Comparison of ENCODE assay signal across 8 mouse cellular contexts in the genomic region with DNA sequence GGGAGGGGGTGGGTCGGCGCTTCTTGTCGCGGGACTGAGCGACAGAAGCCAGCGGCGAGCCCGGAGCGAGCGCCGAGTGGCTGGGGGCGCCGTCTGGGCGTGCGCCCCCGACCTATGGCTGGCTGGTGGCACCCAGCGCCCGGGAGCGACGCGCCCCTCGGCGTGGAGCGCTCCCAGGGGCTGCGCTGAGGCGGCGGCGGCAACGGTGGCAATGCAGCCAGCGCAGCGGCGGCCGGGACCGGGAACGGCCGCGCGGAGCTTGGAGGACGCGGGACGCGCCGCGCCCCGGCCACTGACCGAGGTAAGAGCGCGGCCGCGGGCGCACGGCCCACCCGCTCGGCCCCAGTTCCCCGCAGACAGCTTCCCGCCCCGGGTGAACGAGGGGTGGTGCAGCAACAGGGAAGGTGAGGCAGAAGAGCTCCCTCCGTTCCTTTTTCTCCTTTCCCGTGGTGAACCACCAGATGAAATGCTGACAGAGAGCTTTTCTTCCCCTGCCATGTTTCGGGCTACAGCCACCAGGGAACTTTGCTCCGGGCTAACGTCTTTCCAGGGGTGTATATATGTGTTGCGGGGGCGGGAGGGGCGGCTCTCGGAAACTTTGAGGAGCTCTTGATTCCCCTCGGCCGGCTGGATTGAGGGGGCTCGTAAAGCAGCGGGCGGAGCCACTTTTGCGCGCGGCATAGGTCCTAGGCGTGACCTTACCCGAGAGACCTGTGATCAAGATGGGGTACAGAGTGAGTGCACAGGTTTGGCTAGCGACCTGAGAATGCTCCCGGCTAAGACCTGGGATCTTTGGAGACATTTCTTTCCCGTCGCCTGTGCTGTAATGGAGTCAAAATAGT. TPM values are rescaled to one million over a fixed set of nuclear protein-coding genes. Genes with fewer than 3 reads are reported as not detected.
DNase-seq lines count a peak whose midpoint lies in the region; ATAC-seq and TF ChIP-seq lines count a peak whose summit lies in the region.

A gene (plus strand): TSS at position 15 of the 842 bp plus-strand sequence.

- peak within 1 kb of the TSS; percentile 39 for H3K4me3 ChIP-seq in intestine, postnatal 0 days (ENCODE audit: low read depth, low read length)
- H3K4me3 ChIP-seq in neural tube, embryonic 14.5 days (ENCODE audit: low read depth, low read length): peak within 1 kb of the TSS; percentile 56

- H3K27me3 ChIP-seq in intestine, postnatal 0 days (replicated peaks; ENCODE audit: control insufficient read depth, insufficient read depth, low read length): peaks cover 39% of the 10 kb centered on the region
- H3K27me3 ChIP-seq in neural tube, embryonic 14.5 days (ENCODE audit: control insufficient read depth, insufficient read depth, low read length): peaks cover 39% of the 10 kb centered on the region

- no peaks in the 10 kb centered on the region for H3K4me1 ChIP-seq in intestine, postnatal 0 days (replicated peaks; ENCODE audit: control insufficient read depth, insufficient read depth, low read length)
- H3K4me1 ChIP-seq in neural tube, embryonic 14.5 days (ENCODE audit: control insufficient read depth, insufficient read depth, low read length): peaks cover 5% of the 10 kb centered on the region

- DNase-seq in kidney, postnatal 4 days: peak; percentile 27 to 41
- no peak for DNase-seq in kidney, postnatal 25 days
- DNase-seq in cerebellum, adult 9-11 months: peak; percentile 71
- DNase-seq in gastrocnemius, postnatal 25 days: no peak
- no peak for DNase-seq in spleen, postnatal 14 days (ENCODE audit: low spot score in 2 of 2)
- no peak for DNase-seq in thymus, postnatal 36 days

- H3K4me2 ChIP-seq in intestine, postnatal 0 days (replicated peaks; ENCODE audit: low read depth): peak within 1 kb of the TSS; percentile 75
- peak within 1 kb of the TSS; percentile 67 for H3K4me2 ChIP-seq in neural tube, embryonic 14.5 days (ENCODE audit: low read depth, low read length)

- H3K36me3 ChIP-seq in intestine, postnatal 0 days (ENCODE audit: control insufficient read depth, insufficient read depth): no peaks in the 10 kb centered on the region
- no peaks in the 10 kb centered on the region for H3K36me3 ChIP-seq in neural tube, embryonic 14.5 days (ENCODE audit: control insufficient read depth, insufficient read depth, low read length)

- no peak within 1 kb of the TSS for H3K9ac ChIP-seq in intestine, postnatal 0 days (ENCODE audit: low read depth, low read length)
- H3K9ac ChIP-seq in neural tube, embryonic 14.5 days (replicated peaks; ENCODE audit: low read depth, low read length): peak within 1 kb of the TSS; percentile 68

- WGBS in intestine, postnatal 0 days: 1% methylated on average over 80 of the region's 81 CpGs
- WGBS in neural tube, embryonic 14.5 days: under 1% methylated on average over 76 of the region's 81 CpGs

- ATAC-seq in intestine, postnatal 0 days: no peak
- ATAC-seq in neural tube, embryonic 14.5 days (ENCODE audit: low read depth): peak; percentile 39; the same call in 1 of the 2 replicates

- no peaks in the 10 kb centered on the region for H3K9me3 ChIP-seq in intestine, postnatal 0 days (ENCODE audit: control insufficient read depth)
- H3K9me3 ChIP-seq in neural tube, embryonic 14.5 days (ENCODE audit: control insufficient read depth, low read length): no peaks in the 10 kb centered on the region

- H3K27ac ChIP-seq in intestine, postnatal 0 days (ENCODE audit: low read depth, low read length): no peak within 1 kb of the TSS
- H3K27ac ChIP-seq in neural tube, embryonic 14.5 days (ENCODE audit: low read depth, low read length): no peak within 1 kb of the TSS

- TF ChIP-seq CTCF in intestine, postnatal 0 days (IDR thresholded peaks at IDR 0.05; ENCODE audit: low read depth): no peak

RNA-seq across cellular contexts. Expression of the gene that starts here (rescaled TPM):
- 10 to 100 TPM; 44.5 to 45.1 TPM for total RNA-seq in gastrocnemius, postnatal 25 days (2021)
- polyA plus RNA-seq in intestine, postnatal 0 days (2015; fragmentation: Nextera tagmentation; extraction: Ambion mirVana): 0.58 and 0.76 TPM in 2 replicates
- 2.7 and 4.1 TPM in 2 replicates for polyA plus RNA-seq in neural tube, embryonic 14.5 days (2014; fragmentation: Nextera tagmentation; extraction: Ambion mirVana)

Comparison
In these comparisons a context has a peak if more than half of its experiments do, and no peak if none do; other contexts are left out.
1. DNase-seq: peak in kidney, postnatal 4 days (2 of 2) and cerebellum, adult 9-11 months (single experiment); none in kidney, postnatal 25 days (0 of 2), gastrocnemius, postnatal 25 days (single experiment), spleen, postnatal 14 days (0 of 2) and thymus, postnatal 36 days (0 of 2).